Mouse (Mus musculus): Measurements from ENCODE around the gene Plxnd1. TPM values are rescaled to one million over a fixed set of nuclear protein-coding genes. Genes with fewer than 3 reads are reported as not detected.

Gene Plxnd1
- polyA plus RNA-seq, 2 experiments, result 50.4 to 61.9 TPM

DNA sequence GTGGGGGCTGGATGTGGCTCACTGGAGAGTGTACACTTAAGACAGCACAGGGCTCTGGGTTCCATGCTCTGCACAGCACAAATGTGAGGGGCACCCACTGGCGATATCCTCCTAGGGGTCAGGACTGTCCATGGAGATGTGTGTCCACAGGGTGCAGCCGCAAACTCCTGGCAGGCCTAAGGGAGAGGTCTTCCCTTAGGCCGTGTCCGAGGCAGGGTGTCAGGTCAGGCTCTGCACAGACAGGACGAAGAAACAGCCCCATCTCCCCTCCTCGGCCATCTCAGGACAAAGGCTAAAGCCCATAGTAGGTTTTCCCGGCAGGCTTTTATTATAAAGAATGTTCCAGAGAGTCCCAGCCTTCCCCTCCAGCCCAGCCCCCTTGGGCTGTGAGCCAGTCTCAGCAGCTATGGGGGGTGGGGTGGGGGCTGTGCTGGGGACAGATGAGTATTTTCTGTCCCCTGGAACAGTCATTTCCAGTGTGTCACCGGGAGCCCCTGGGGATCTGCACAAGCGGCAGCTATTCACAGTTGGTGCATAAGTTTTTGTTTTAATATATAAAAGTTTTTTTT, 40.2 kb downstream of the Plxnd1 start:
- Histone ChIP-seq H3K4me1 (ENCODE audit: control insufficient read depth, insufficient read depth, low read length) (peaks cover 22% of the 10 kb centered on the region), H3K9me3 (ENCODE audit: control insufficient read depth, low read length) (no peaks in the 10 kb centered on the region), H3K4me2 (replicated peaks; ENCODE audit: low read depth, low read length, severe bottlenecking) (no peak overlapping the region), H3K4me3 (replicated peaks; ENCODE audit: low read length) (no peak overlapping the region), H3K27ac (replicated peaks; ENCODE audit: low read depth, low read length) (no peak overlapping the region), H3K36me3 (ENCODE audit: control insufficient read depth, insufficient read depth, low read length) (no peaks in the 10 kb centered on the region), H3K27me3 (ENCODE audit: control insufficient read depth, insufficient read depth, low read length) (no peaks in the 10 kb centered on the region), H3K9ac (ENCODE audit: low read depth, low read length, severe bottlenecking) (no peak overlapping the region)
- TF ChIP-seq POLR2A (IDR thresholded peaks at IDR 0.05; ENCODE audit: borderline replicate concordance, extremely low read depth, insufficient read depth, insufficient read length), result no peak
- DNase-seq (ENCODE audit: low spot score) (no peak), ATAC-seq (ENCODE audit: low FRiP score, low read depth) (no peak)
- WGBS, result 78% methylated on average over 9 of the region's 9 CpGs

DNA sequence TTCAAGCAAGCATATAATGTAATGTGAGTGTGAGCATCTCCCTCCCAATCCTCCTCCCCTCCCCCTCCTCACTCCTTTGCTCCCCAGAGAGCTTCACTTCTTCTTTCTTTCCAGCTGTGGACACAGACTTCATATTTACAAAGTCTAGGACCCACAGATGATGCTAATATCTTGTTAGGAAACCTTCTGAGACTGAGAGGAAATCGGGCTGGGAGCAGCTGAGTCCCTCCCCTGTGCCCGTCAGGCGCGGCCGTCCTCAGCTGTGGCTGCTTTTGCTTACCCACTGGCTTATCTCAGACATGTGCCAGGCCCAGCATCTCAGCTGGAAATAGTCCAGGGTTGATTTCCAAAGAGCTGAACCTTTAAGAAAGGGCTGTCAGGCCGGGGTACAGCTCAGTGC, 48.4 kb downstream of the Plxnd1 start:
- H3K36me3 ChIP-seq (ENCODE audit: control insufficient read depth, insufficient read depth, low read length), result no peaks in the 10 kb centered on the region
- no peak overlapping the region for H3K4me3 ChIP-seq (replicated peaks; ENCODE audit: low read length)
- no peak overlapping the region for H3K4me2 ChIP-seq (replicated peaks; ENCODE audit: low read depth, low read length, severe bottlenecking)
- no peaks in the 10 kb centered on the region for H3K4me1 ChIP-seq (ENCODE audit: control insufficient read depth, insufficient read depth, low read length)
- no peaks in the 10 kb centered on the region for H3K27me3 ChIP-seq (ENCODE audit: control insufficient read depth, insufficient read depth, low read length)
- ATAC-seq (ENCODE audit: low FRiP score, low read depth) (no peak), DNase-seq (ENCODE audit: low spot score) (no peak)
- WGBS, result 68% methylated on average over 6 of the region's 6 CpGs
- TF ChIP-seq POLR2A (IDR thresholded peaks at IDR 0.05; ENCODE audit: borderline replicate concordance, extremely low read depth, insufficient read depth, insufficient read length), result no peak
- no peak overlapping the region for H3K9ac ChIP-seq (ENCODE audit: low read depth, low read length, severe bottlenecking)
- H3K9me3 ChIP-seq (ENCODE audit: control insufficient read depth, low read length), result no peaks in the 10 kb centered on the region
- H3K27ac ChIP-seq (replicated peaks; ENCODE audit: low read depth, low read length), result no peak overlapping the region

DNA sequence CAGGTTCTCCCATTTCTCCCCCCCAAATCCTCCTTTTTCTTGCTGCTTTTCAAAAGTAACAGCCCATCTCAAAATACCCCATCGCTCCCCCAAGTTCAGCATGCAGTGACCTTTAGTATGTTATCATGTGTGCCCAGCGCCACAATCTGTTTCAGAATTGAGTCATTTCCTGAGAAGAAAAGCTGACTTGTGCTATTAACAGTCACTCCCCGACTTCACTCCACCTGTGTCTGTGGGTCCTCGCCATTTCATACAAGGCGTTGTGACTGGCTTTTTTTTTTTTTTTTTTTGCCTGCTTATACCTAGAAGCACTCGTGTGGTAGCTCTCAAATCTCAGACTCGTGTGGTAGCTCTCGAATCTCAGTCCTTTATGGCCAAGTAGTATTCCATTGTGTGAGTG, 49.2 kb downstream of the Plxnd1 start:
- ATAC-seq (ENCODE audit: low FRiP score, low read depth) (no peak), DNase-seq (ENCODE audit: low spot score) (no peak)
- H3K9me3 ChIP-seq (ENCODE audit: control insufficient read depth, low read length), result no peaks in the 10 kb centered on the region
- no peak overlapping the region for H3K4me3 ChIP-seq (replicated peaks; ENCODE audit: low read length)
- no peaks in the 10 kb centered on the region for H3K27me3 ChIP-seq (ENCODE audit: control insufficient read depth, insufficient read depth, low read length)
- no peak overlapping the region for H3K4me2 ChIP-seq (replicated peaks; ENCODE audit: low read depth, low read length, severe bottlenecking)
- H3K4me1 ChIP-seq (ENCODE audit: control insufficient read depth, insufficient read depth, low read length), result no peaks in the 10 kb centered on the region
- no peak overlapping the region for H3K27ac ChIP-seq (replicated peaks; ENCODE audit: low read depth, low read length)
- WGBS, result 79% methylated on average over 8 of the region's 8 CpGs
- H3K36me3 ChIP-seq (ENCODE audit: control insufficient read depth, insufficient read depth, low read length), result no peaks in the 10 kb centered on the region
- TF ChIP-seq POLR2A (IDR thresholded peaks at IDR 0.05; ENCODE audit: borderline replicate concordance, extremely low read depth, insufficient read depth, insufficient read length), result no peak
- no peak overlapping the region; the same call in 1 of the 2 replicates for H3K9ac ChIP-seq (ENCODE audit: low read depth, low read length, severe bottlenecking)

DNA sequence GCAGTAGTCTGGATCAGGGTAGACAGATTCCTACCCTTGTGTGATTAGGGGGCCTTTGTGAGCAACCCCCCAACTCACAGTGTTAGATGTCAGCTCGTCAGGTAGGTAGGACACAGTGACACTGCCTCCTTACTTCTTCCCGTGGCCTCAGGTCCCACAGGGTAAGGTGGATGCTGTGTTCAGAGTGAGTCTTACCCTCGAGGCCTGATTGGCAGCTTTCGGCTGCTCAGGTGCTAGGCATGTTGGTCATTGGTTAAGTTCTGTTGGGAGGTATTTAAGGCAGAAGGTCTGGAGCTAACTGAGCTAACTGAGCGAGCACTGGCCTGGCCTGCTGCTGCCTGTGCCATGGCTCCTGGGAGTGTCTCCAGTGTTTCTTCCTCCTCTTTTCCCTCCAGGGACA, 50.2 kb downstream of the Plxnd1 start, which contains the start of gene H1foo:
Gene H1foo, plus strand, starts transcription at position 301 of the 400 bp plus-strand sequence.
- 76% methylated on average over 5 of the region's 5 CpGs for WGBS
- TF ChIP-seq POLR2A (IDR thresholded peaks at IDR 0.05; ENCODE audit: borderline replicate concordance, extremely low read depth, insufficient read depth, insufficient read length), result no peak
- no peaks in the 10 kb centered on the region for H3K36me3 ChIP-seq (ENCODE audit: control insufficient read depth, insufficient read depth, low read length)

DNA sequence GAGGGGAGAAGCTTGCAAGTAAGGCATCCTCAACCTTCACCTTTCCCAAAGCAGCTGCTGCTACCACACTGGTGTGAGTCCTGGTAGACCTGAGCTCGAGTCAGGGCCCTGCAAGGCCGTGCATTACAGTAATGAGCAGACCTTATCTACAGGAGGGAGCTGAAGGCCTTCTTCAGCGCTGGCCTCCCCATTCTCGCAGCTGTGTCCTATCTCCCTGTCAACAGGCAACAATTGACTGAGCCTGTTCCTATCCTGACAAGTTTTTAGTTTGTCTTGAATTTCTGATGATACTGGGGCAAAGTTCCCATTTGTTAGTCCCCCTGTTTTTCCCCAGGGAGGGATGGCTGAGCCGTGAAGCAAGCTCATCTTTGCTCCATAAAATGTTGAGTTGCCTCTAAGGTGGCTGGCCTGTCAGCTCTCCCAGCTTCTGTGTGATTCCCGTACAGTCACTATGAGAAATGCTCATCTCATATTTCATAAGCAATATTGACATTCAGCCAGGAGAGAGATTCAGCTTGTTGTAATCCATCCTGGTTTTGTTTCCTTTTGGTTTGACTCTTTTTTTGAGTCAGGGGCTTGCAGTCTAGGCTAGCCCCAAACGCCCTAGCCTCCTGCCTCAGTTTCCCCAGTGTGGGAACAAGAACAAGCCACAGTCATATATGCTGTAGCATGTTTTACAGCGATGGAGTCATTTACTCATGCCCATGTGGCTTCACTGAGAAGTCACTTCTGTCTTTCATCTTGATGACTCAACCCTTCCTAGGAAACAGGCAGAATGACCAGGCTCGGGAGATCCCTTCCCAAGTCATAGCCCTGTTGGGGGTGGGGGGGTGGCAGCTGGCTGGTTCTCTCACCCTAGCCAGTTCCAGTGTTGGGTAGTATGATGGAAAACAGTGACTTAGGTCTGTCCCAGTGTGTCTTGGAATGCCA, 51.0 kb downstream of the Plxnd1 start:
- WGBS, result 67% methylated on average over 9 of the region's 9 CpGs
- ATAC-seq (ENCODE audit: low FRiP score, low read depth), result no peak
- DNase-seq (ENCODE audit: low spot score), result no peak
- no peaks in the 10 kb centered on the region for H3K9me3 ChIP-seq (ENCODE audit: control insufficient read depth, low read length)
- H3K27ac ChIP-seq (replicated peaks; ENCODE audit: low read depth, low read length), result no peak overlapping the region
- no peak overlapping the region for H3K4me2 ChIP-seq (replicated peaks; ENCODE audit: low read depth, low read length, severe bottlenecking)
- H3K27me3 ChIP-seq (ENCODE audit: control insufficient read depth, insufficient read depth, low read length), result no peaks in the 10 kb centered on the region
- H3K4me1 ChIP-seq (ENCODE audit: control insufficient read depth, insufficient read depth, low read length), result no peaks in the 10 kb centered on the region
- no peak overlapping the region for H3K4me3 ChIP-seq (replicated peaks; ENCODE audit: low read length)
- no peak overlapping the region for H3K9ac ChIP-seq (ENCODE audit: low read depth, low read length, severe bottlenecking)
- no peaks in the 10 kb centered on the region for H3K36me3 ChIP-seq (ENCODE audit: control insufficient read depth, insufficient read depth, low read length)
- TF ChIP-seq POLR2A (IDR thresholded peaks at IDR 0.05; ENCODE audit: borderline replicate concordance, extremely low read depth, insufficient read depth, insufficient read length), result no peak

More for the DNA sequence above, 50.2 kb downstream of the Plxnd1 start, which contains the start of gene H1foo:
- no peaks in the 10 kb centered on the region for H3K4me1 ChIP-seq (ENCODE audit: control insufficient read depth, insufficient read depth, low read length)
- DNase-seq (ENCODE audit: low spot score) (no peak), ATAC-seq (ENCODE audit: low FRiP score, low read depth) (no peak)
- no peak within 1 kb of the TSS for H3K4me3 ChIP-seq (replicated peaks; ENCODE audit: low read length)
- no peaks in the 10 kb centered on the region for H3K9me3 ChIP-seq (ENCODE audit: control insufficient read depth, low read length)
- H3K27me3 ChIP-seq (ENCODE audit: control insufficient read depth, insufficient read depth, low read length), result no peaks in the 10 kb centered on the region
- H3K9ac ChIP-seq (ENCODE audit: low read depth, low read length, severe bottlenecking), result no peak within 1 kb of the TSS; the same call in 1 of the 2 replicates
- no peak within 1 kb of the TSS for H3K4me2 ChIP-seq (replicated peaks; ENCODE audit: low read depth, low read length, severe bottlenecking)
- no peak within 1 kb of the TSS for H3K27ac ChIP-seq (replicated peaks; ENCODE audit: low read depth, low read length)
